Mouse (Mus musculus) megakaryocyte, embryonic 14.5 days (primary cell): ENCODE results near the gene Cadm1. TPM values are rescaled to one million over a fixed set of nuclear protein-coding genes. Genes with fewer than 3 reads are reported as not detected.

ENCODE experiments used
- H3K27me3 ChIP-seq: replicated peaks from 2 replicates; pipeline ENCODE3; 2012; ENCODE audit warnings: inconsistent platforms
- H3K36me3 ChIP-seq: replicated peaks from 2 replicates; pipeline ENCODE3; 2012; ENCODE audit warnings: low read length, inconsistent platforms, mixed read lengths
- H3K4me1 ChIP-seq: 2 replicates; pipeline ENCODE4 v1.6.1; 2012; ENCODE audit warnings: inconsistent platforms
- H3K4me3 ChIP-seq: replicated peaks from 2 replicates; pipeline ENCODE3; 2012; ENCODE audit warnings: moderate library complexity, mild to moderate bottlenecking, inconsistent platforms
- H3K9me3 ChIP-seq: 2 replicates; pipeline ENCODE4 v1.6.1; 2012; ENCODE audit warnings: inconsistent platforms
- FLI1 ChIP-seq: IDR thresholded peaks from 2 replicates; pipeline ENCODE4 v1.6.1; 2012; ENCODE audit warnings: low read length, inconsistent platforms, mixed read lengths
- GATA1 ChIP-seq: IDR thresholded peaks from 3 replicates; pipeline ENCODE4 v1.6.1; 2012; ENCODE audit warnings: mixed read lengths, low read length, inconsistent platforms, borderline replicate concordance
- polyA plus RNA-seq: library from polyadenylated mRNA; stranded (reverse); fragments of >175 nt; gene quantifications from 2 replicates; pipeline ENCODE4 v1.2.3, GENCODE M21; 2012; ENCODE audit warnings: low replicate concordance; ENCODE audit not compliant: insufficient read depth

The Cadm1 gene
- polyA plus RNA-seq, 1 experiment = 3.8 TPM

- TF ChIP-seq FLI1 (no peak), GATA1 (no peak)
- no peak overlapping the region for H3K4me3 ChIP-seq
- H3K27me3 ChIP-seq = no peaks in the 10 kb centered on the region
- H3K4me1 ChIP-seq = no peaks in the 10 kb centered on the region
- no peaks in the 10 kb centered on the region for H3K9me3 ChIP-seq
- no peaks in the 10 kb centered on the region for H3K36me3 ChIP-seq
Observed at GRCm38 (mm10) chr9:47716883-47717282, 186.9 kb downstream of the Cadm1 start.

- Histone ChIP-seq H3K27me3 (no peaks in the 10 kb centered on the region), H3K9me3 (no peaks in the 10 kb centered on the region), H3K4me1 (no peaks in the 10 kb centered on the region), H3K4me3 (no peak overlapping the region), H3K36me3 (no peaks in the 10 kb centered on the region)
- TF ChIP-seq GATA1 (no peak), FLI1 (no peak)
Observed at GRCm38 (mm10) chr9:47727611-47728010, 197.6 kb downstream of the Cadm1 start.

- Histone ChIP-seq H3K36me3 (no peaks in the 10 kb centered on the region), H3K27me3 (no peaks in the 10 kb centered on the region), H3K9me3 (no peaks in the 10 kb centered on the region), H3K4me3 (no peak overlapping the region), H3K4me1 (no peaks in the 10 kb centered on the region)
- TF ChIP-seq FLI1 (no peak), GATA1 (no peak)
Observed at GRCm38 (mm10) chr9:47728852-47729251, 198.9 kb downstream of the Cadm1 start.

GRCm38 (mm10) chr9:47730247-47730646, 200.3 kb downstream of the Cadm1 start:
- Histone ChIP-seq H3K4me3 (no peak overlapping the region), H3K27me3 (no peaks in the 10 kb centered on the region), H3K9me3 (no peaks in the 10 kb centered on the region), H3K36me3 (no peaks in the 10 kb centered on the region), H3K4me1 (no peaks in the 10 kb centered on the region)
- TF ChIP-seq FLI1 = no peak
- no peak for TF ChIP-seq GATA1

GRCm38 (mm10) chr9:47733780-47734451, 203.9 kb downstream of the Cadm1 start:
- no peak overlapping the region for H3K4me3 ChIP-seq
- TF ChIP-seq FLI1 (no peak), GATA1 (no peak)
- H3K27me3 ChIP-seq = no peaks in the 10 kb centered on the region
- no peaks in the 10 kb centered on the region for H3K4me1 ChIP-seq
- no peaks in the 10 kb centered on the region for H3K9me3 ChIP-seq
- no peaks in the 10 kb centered on the region for H3K36me3 ChIP-seq

GRCm38 (mm10) chr9:47734905-47735304, 204.9 kb downstream of the Cadm1 start:
- Histone ChIP-seq H3K27me3 (no peaks in the 10 kb centered on the region), H3K4me3 (no peak overlapping the region), H3K9me3 (no peaks in the 10 kb centered on the region), H3K36me3 (no peaks in the 10 kb centered on the region), H3K4me1 (no peaks in the 10 kb centered on the region)
- TF ChIP-seq GATA1 (no peak), FLI1 (no peak)

- Histone ChIP-seq H3K4me3 (no peak overlapping the region), H3K36me3 (no peaks in the 10 kb centered on the region), H3K27me3 (no peaks in the 10 kb centered on the region), H3K9me3 (no peaks in the 10 kb centered on the region), H3K4me1 (no peaks in the 10 kb centered on the region)
- no peak for TF ChIP-seq GATA1
Observed at GRCm38 (mm10) chr9:47738799-47739198, 208.8 kb downstream of the Cadm1 start.

- no peaks in the 10 kb centered on the region for H3K36me3 ChIP-seq
- no peaks in the 10 kb centered on the region for H3K27me3 ChIP-seq
- H3K4me1 ChIP-seq = no peaks in the 10 kb centered on the region
- no peak for TF ChIP-seq GATA1
- TF ChIP-seq FLI1 = no peak
- no peak overlapping the region for H3K4me3 ChIP-seq
- H3K9me3 ChIP-seq = no peaks in the 10 kb centered on the region
Observed at GRCm38 (mm10) chr9:47739276-47739675, 209.3 kb downstream of the Cadm1 start.

GRCm38 (mm10) chr9:47741751-47742150, 211.8 kb downstream of the Cadm1 start:
- Histone ChIP-seq H3K9me3 (no peaks in the 10 kb centered on the region), H3K4me3 (no peak overlapping the region), H3K4me1 (no peaks in the 10 kb centered on the region), H3K27me3 (no peaks in the 10 kb centered on the region), H3K36me3 (no peaks in the 10 kb centered on the region)
- TF ChIP-seq GATA1 (no peak), FLI1 (no peak)

GRCm38 (mm10) chr9:47744916-47745315, 214.9 kb downstream of the Cadm1 start:
- no peaks in the 10 kb centered on the region for H3K9me3 ChIP-seq
- no peaks in the 10 kb centered on the region for H3K27me3 ChIP-seq
- TF ChIP-seq FLI1 (no peak), GATA1 (no peak)
- H3K4me3 ChIP-seq = no peak overlapping the region
- H3K36me3 ChIP-seq = no peaks in the 10 kb centered on the region
- H3K4me1 ChIP-seq = no peaks in the 10 kb centered on the region

- TF ChIP-seq GATA1 (no peak), FLI1 (no peak)
- Histone ChIP-seq H3K36me3 (no peaks in the 10 kb centered on the region), H3K27me3 (no peaks in the 10 kb centered on the region), H3K9me3 (no peaks in the 10 kb centered on the region), H3K4me1 (no peaks in the 10 kb centered on the region), H3K4me3 (no peak overlapping the region)
Observed at GRCm38 (mm10) chr9:47745716-47746115, 215.7 kb downstream of the Cadm1 start.
